10 mouse cellular contexts compared by ENCODE assay signal in the genomic region with DNA sequence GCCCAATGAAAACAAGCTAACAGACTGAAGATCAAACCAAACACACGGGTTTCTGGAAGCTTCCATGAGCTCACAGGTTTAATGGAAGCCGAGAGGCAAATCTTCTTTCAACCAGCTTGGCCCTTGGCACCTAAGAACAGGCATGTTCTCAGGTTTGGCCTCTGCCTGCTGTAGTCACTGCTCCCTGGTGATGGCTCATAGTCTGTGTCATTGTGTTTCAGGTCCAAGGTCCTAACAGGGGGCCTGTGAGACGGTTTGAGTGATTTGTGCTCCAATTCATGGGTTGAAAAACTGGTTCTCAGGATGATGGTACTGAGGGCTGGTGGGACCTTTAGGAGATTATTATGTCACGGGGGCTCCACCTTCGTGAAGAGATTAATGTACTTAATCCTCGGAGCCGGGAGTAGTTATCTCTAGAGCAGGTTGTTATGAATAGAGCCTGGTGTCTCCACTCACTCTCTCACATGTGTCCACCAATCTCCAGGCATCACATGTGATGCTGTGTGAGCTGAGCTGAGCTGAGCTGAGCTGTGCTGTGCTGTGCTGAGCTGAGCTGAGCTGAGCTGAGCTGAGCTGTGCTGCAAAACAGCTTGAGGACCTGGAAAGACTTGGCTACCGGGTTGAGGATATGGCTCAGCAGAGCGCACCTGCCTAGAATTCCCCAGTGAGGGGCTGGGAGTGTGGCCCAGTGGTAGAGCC. TPM values are rescaled to one million over a fixed set of nuclear protein-coding genes. Genes with fewer than 3 reads are reported as not detected.
DNase-seq lines count a peak whose midpoint lies in the region; ATAC-seq and TF ChIP-seq lines count a peak whose summit lies in the region.
"Had no signal": no experiment of that assay in that cellular context is flagged by ENCODE, and none has a peak within 500 bp of the region (broad histone marks: within the 10 kb centered on the region; RNA-seq: fewer than 3 reads in every experiment).

No protein-coding gene starts in this region.

- no peak overlapping the region for H3K4me3 ChIP-seq in hindbrain, postnatal 0 days (ENCODE audit: low read length)
- H3K4me3 ChIP-seq in hindbrain, embryonic 14.5 days (replicated peaks; ENCODE audit: low read length), result no peak overlapping the region
- H3K4me3 ChIP-seq in testis, adult 2 months (ENCODE audit: control insufficient read depth, low read depth, low read length), result no peak overlapping the region
- H3K4me3 ChIP-seq in limb, embryonic 13.5 days, result no peak overlapping the region
- H3K4me3 ChIP-seq: neural tube, embryonic 12.5 days had no signal

- H3K27me3 ChIP-seq in hindbrain, postnatal 0 days (ENCODE audit: insufficient read depth, low read length), result no peaks in the 10 kb centered on the region
- H3K27me3 ChIP-seq in hindbrain, embryonic 14.5 days (ENCODE audit: control insufficient read depth, insufficient read depth, low read length), result no peaks in the 10 kb centered on the region
- peaks cover 2% of the 10 kb centered on the region; the same call in 1 of the 2 replicates for H3K27me3 ChIP-seq in testis, adult 2 months (ENCODE audit: control insufficient read depth, insufficient read depth, low read length)
- H3K27me3 ChIP-seq in limb, embryonic 13.5 days, result peaks cover 5% of the 10 kb centered on the region

- no peak overlapping the region for H3K9ac ChIP-seq in hindbrain, postnatal 0 days (replicated peaks; ENCODE audit: low read length)
- no peak overlapping the region for H3K9ac ChIP-seq in hindbrain, embryonic 14.5 days
- no peak overlapping the region for H3K9ac ChIP-seq in limb, embryonic 13.5 days
- H3K9ac ChIP-seq: neural tube, embryonic 12.5 days had no signal

- TF ChIP-seq CTCF in hindbrain, postnatal 0 days (IDR thresholded peaks at IDR 0.05; ENCODE audit: low read depth), result no peak
- no peak for TF ChIP-seq CTCF in testis, adult 2 months (IDR thresholded peaks at IDR 0.05; ENCODE audit: control insufficient read depth, insufficient read depth, insufficient replicate concordance, low read depth, low read length)

- no peak for DNase-seq in hindbrain, postnatal 0 days (ENCODE audit: low spot score)
- no peak for DNase-seq in hindbrain, embryonic 14.5 days (ENCODE audit: low spot score)
- no peak for DNase-seq in testis, postnatal 10 days (ENCODE audit: low spot score)
- DNase-seq in thymus, postnatal 0 days (ENCODE audit: low spot score), result no peak
- DNase-seq in urinary bladder, postnatal 14 days (ENCODE audit: low spot score), result no peak
- DNase-seq: right cerebral cortex, postnatal 4 days had no signal

- peak overlapping the region; percentile 32; the same call in 1 of the 2 replicates for H3K27ac ChIP-seq in hindbrain, postnatal 0 days
- H3K27ac ChIP-seq in hindbrain, embryonic 14.5 days, result no peak overlapping the region
- H3K27ac ChIP-seq in testis, adult 2 months (ENCODE audit: control insufficient read depth, insufficient read depth, low read depth, low read length), result 0 out of 2 replicates have a peak overlapping the region, but pooled peaks have one; percentile 47
- no peak overlapping the region for H3K27ac ChIP-seq in limb, embryonic 13.5 days
- H3K27ac ChIP-seq: neural tube, embryonic 12.5 days had no signal

- no peaks in the 10 kb centered on the region for H3K9me3 ChIP-seq in hindbrain, postnatal 0 days (ENCODE audit: low read length)
- no peaks in the 10 kb centered on the region for H3K9me3 ChIP-seq in hindbrain, embryonic 14.5 days (ENCODE audit: control insufficient read depth, low read length)
- no peaks in the 10 kb centered on the region for H3K9me3 ChIP-seq in limb, embryonic 13.5 days
- H3K9me3 ChIP-seq: neural tube, embryonic 12.5 days had no signal

- peaks cover 6% of the 10 kb centered on the region; the same call in 1 of the 2 replicates for H3K4me1 ChIP-seq in hindbrain, postnatal 0 days (ENCODE audit: insufficient read depth, low read length)
- peaks cover 9% of the 10 kb centered on the region for H3K4me1 ChIP-seq in hindbrain, embryonic 14.5 days (replicated peaks; ENCODE audit: control insufficient read depth, insufficient read depth, low read length)
- peaks cover 3% of the 10 kb centered on the region for H3K4me1 ChIP-seq in testis, adult 2 months (ENCODE audit: control insufficient read depth, insufficient read depth, low read length)
- H3K4me1 ChIP-seq in limb, embryonic 13.5 days, result peaks cover 22% of the 10 kb centered on the region

- H3K4me2 ChIP-seq in hindbrain, postnatal 0 days (ENCODE audit: low read depth, low read length), result no peak overlapping the region
- no peak overlapping the region for H3K4me2 ChIP-seq in hindbrain, embryonic 14.5 days (replicated peaks)
- H3K4me2 ChIP-seq in limb, embryonic 13.5 days (replicated peaks), result peak overlapping the region; percentile 37
- H3K4me2 ChIP-seq: neural tube, embryonic 12.5 days had no signal

- 76% methylated on average over 9 of the region's 9 CpGs for WGBS in hindbrain, postnatal 0 days
- WGBS in hindbrain, embryonic 14.5 days, result 86% methylated on average over 9 of the region's 9 CpGs
- WGBS in limb, embryonic 13.5 days, result 79% methylated on average over 9 of the region's 9 CpGs

- TF ChIP-seq POLR2A in testis, adult 2 months (IDR thresholded peaks at IDR 0.05; ENCODE audit: control insufficient read depth, low read depth, low read length), result no peak

- ATAC-seq in hindbrain, postnatal 0 days, result no peak
- ATAC-seq in hindbrain, embryonic 14.5 days (ENCODE audit: low FRiP score), result no peak
- ATAC-seq in limb, embryonic 13.5 days (ENCODE audit: low FRiP score, low read depth), result no peak
- ATAC-seq in frontal cortex, adult (ENCODE audit: low TSS enrichment), result no peak

- no peaks in the 10 kb centered on the region for H3K36me3 ChIP-seq in hindbrain, postnatal 0 days (ENCODE audit: insufficient read depth, low read length)
- no peaks in the 10 kb centered on the region for H3K36me3 ChIP-seq in hindbrain, embryonic 14.5 days (replicated peaks; ENCODE audit: control insufficient read depth, insufficient read depth)
- H3K36me3 ChIP-seq in testis, adult 2 months (ENCODE audit: control insufficient read depth, insufficient read depth, low read length), result no peaks in the 10 kb centered on the region
- H3K36me3 ChIP-seq in limb, embryonic 13.5 days, result no peaks in the 10 kb centered on the region
- H3K36me3 ChIP-seq: neural tube, embryonic 12.5 days had no signal

RNA-seq across cellular contexts. Expression of a gene that starts 25.2 kb away (rescaled TPM):
- total RNA-seq in hindbrain, postnatal 0 days (2014; rRNA removed), result 8.9 and 13.2 TPM in 2 replicates
- polyA plus RNA-seq in hindbrain, postnatal 0 days (2015; fragmentation: Nextera tagmentation; extraction: Ambion mirVana), result 14.9 and 16.0 TPM in 2 replicates
- polyA plus RNA-seq in hindbrain, embryonic 14.5 days (2014; fragmentation: Nextera tagmentation; extraction: Ambion mirVana), result 28.3 and 30.8 TPM in 2 replicates
- 30.8 and 35.5 TPM in 2 replicates for polyA plus RNA-seq in testis, adult 2 months (2012; rRNA removed)
- 42.5 and 45.6 TPM in 2 replicates for polyA plus RNA-seq in limb, embryonic 13.5 days (2015; fragmentation: Nextera tagmentation; extraction: Ambion mirVana)
- 40.5 and 43.7 TPM in 2 replicates for polyA plus RNA-seq in thymus, postnatal 0 days (2015; fragmentation: Nextera tagmentation; extraction: Ambion mirVana)

RNA-seq across cellular contexts. Expression of a gene that starts 37.5 kb away (rescaled TPM):
- total RNA-seq in hindbrain, postnatal 0 days (2014; rRNA removed), result 8.3 and 9.8 TPM in 2 replicates
- polyA plus RNA-seq in hindbrain, postnatal 0 days (2015; fragmentation: Nextera tagmentation; extraction: Ambion mirVana), result 1.1 TPM in 2 replicates
- 0.82 and 1.0 TPM in 2 replicates for polyA plus RNA-seq in hindbrain, embryonic 14.5 days (2014; fragmentation: Nextera tagmentation; extraction: Ambion mirVana)
- polyA plus RNA-seq in testis, adult 2 months (2012; rRNA removed), result 1.7 and 2.6 TPM in 2 replicates
- polyA plus RNA-seq in limb, embryonic 13.5 days (2015; fragmentation: Nextera tagmentation; extraction: Ambion mirVana), result 2.0 and 2.2 TPM in 2 replicates
- polyA plus RNA-seq in thymus, postnatal 0 days (2015; fragmentation: Nextera tagmentation; extraction: Ambion mirVana), result 5.2 and 6.2 TPM in 2 replicates

Comparison
In these comparisons a context has a peak if more than half of its experiments do, and no peak if none do; other contexts are left out.
1. H3K27ac ChIP-seq: peak in hindbrain, postnatal 0 days (single experiment) and testis, adult 2 months (single experiment); none in hindbrain, embryonic 14.5 days (single experiment) and limb, embryonic 13.5 days (single experiment).